Mouse (Mus musculus): Measurements from ENCODE around the gene Kmt2e. TPM values are rescaled to one million over a fixed set of nuclear protein-coding genes. Genes with fewer than 3 reads are reported as not detected.
"Not testable (repeated sequence)": the region's sequence is repeated elsewhere in the genome, so short reads cannot be mapped to it uniquely, and the experiment has no call there.

Gene Kmt2e
- total RNA-seq, 2 experiments from 2014 or later, result 63.5 to 68.5 TPM

- DNase-seq, result no peak
Measured at GRCm38 (mm10) chr5:23499257-23499656, 65.0 kb downstream of the Kmt2e start.

- no peak for DNase-seq
Measured at GRCm38 (mm10) chr5:23500715-23501114, 66.5 kb downstream of the Kmt2e start.

GRCm38 (mm10) chr5:23501582-23502316 lies 67.5 kb downstream of the Kmt2e start:
- DNase-seq, result no peak

- DNase-seq, result no peak
Measured at GRCm38 (mm10) chr5:23502317-23502937, 68.2 kb downstream of the Kmt2e start.

- no peak for DNase-seq
Measured at GRCm38 (mm10) chr5:23505578-23505977, 71.3 kb downstream of the Kmt2e start.

GRCm38 (mm10) chr5:23507210-23507609 lies 73.0 kb downstream of the Kmt2e start:
- DNase-seq, result no peak

- no peak for DNase-seq
Measured at GRCm38 (mm10) chr5:23508630-23509029, 74.4 kb downstream of the Kmt2e start.

GRCm38 (mm10) chr5:23511456-23511855 lies 77.2 kb downstream of the Kmt2e start:
- DNase-seq, result no peak

- DNase-seq, result no peak
Measured at GRCm38 (mm10) chr5:23512556-23512955, 78.3 kb downstream of the Kmt2e start.

- DNase-seq, result no peak
Measured at GRCm38 (mm10) chr5:23513468-23513867, 79.2 kb downstream of the Kmt2e start.

- no peak for DNase-seq
Measured at GRCm38 (mm10) chr5:23515038-23515437, 80.8 kb downstream of the Kmt2e start.

- DNase-seq, result no peak
Measured at GRCm38 (mm10) chr5:23516962-23517361, 82.7 kb downstream of the Kmt2e start.

GRCm38 (mm10) chr5:23517839-23518238 lies 83.6 kb downstream of the Kmt2e start:
- no peak for DNase-seq

GRCm38 (mm10) chr5:23518673-23519072 lies 84.4 kb downstream of the Kmt2e start:
- peak; percentile 26 to 57 for DNase-seq

GRCm38 (mm10) chr5:23519679-23520078 lies 85.4 kb downstream of the Kmt2e start:
- DNase-seq, result no peak

- no peak for DNase-seq
Measured at GRCm38 (mm10) chr5:23521645-23522044, 87.4 kb downstream of the Kmt2e start.

GRCm38 (mm10) chr5:23523936-23524335 lies 89.7 kb downstream of the Kmt2e start:
- DNase-seq, result no peak

GRCm38 (mm10) chr5:23524621-23525020 lies 90.4 kb downstream of the Kmt2e start:
- DNase-seq, result no peak

GRCm38 (mm10) chr5:23531100-23531499 lies 96.9 kb downstream of the Kmt2e start:
- DNase-seq, result no peak

- no peak for DNase-seq
Measured at GRCm38 (mm10) chr5:23531541-23532096, 97.4 kb downstream of the Kmt2e start.

GRCm38 (mm10) chr5:23535692-23536091 lies 101.5 kb downstream of the Kmt2e start:
- DNase-seq, result no peak

GRCm38 (mm10) chr5:23551687-23552086 lies 117.4 kb downstream of the Kmt2e start:
- peak in 1 of 2 experiments; percentile 4 for DNase-seq

- DNase-seq, result not testable (repeated sequence)
Measured at GRCm38 (mm10) chr5:23553338-23553737, 119.1 kb downstream of the Kmt2e start.
